Mouse (Mus musculus) ovary, postnatal 14 days (tissue): Measurements from ENCODE around the gene Med13l.

Experiments
- DNase-seq: peaks from one replicate; pipeline ENCODE4 v3.0.0; 2022; ENCODE audit warnings: low spot score

Med13l gene

GRCm38 (mm10) chr5:118594470-118595236 is 34.2 kb downstream of the Med13l start:
- peak; percentile 52 for DNase-seq

- no peak for DNase-seq
Observed at GRCm38 (mm10) chr5:118595901-118596300, 35.4 kb downstream of the Med13l start.

- no peak for DNase-seq
Observed at GRCm38 (mm10) chr5:118596452-118597092, 36.1 kb downstream of the Med13l start.

GRCm38 (mm10) chr5:118598601-118599000 is 38.1 kb downstream of the Med13l start:
- DNase-seq: no peak

GRCm38 (mm10) chr5:118601452-118601851 is 41.0 kb downstream of the Med13l start:
- no peak for DNase-seq

GRCm38 (mm10) chr5:118602706-118603105 is 42.2 kb downstream of the Med13l start:
- DNase-seq: no peak

GRCm38 (mm10) chr5:118605424-118606067 is 45.1 kb downstream of the Med13l start:
- no peak for DNase-seq

- no peak for DNase-seq
Observed at GRCm38 (mm10) chr5:118606636-118607035, 46.2 kb downstream of the Med13l start.

GRCm38 (mm10) chr5:118607900-118608299 is 47.4 kb downstream of the Med13l start:
- no peak for DNase-seq

- DNase-seq: no peak
Observed at GRCm38 (mm10) chr5:118610468-118610867, 50.0 kb downstream of the Med13l start.

- DNase-seq: no peak
Observed at GRCm38 (mm10) chr5:118612956-118613631, 52.6 kb downstream of the Med13l start.

GRCm38 (mm10) chr5:118613704-118614103 is 53.2 kb downstream of the Med13l start:
- no peak for DNase-seq

- no peak for DNase-seq
Observed at GRCm38 (mm10) chr5:118614116-118614515, 53.6 kb downstream of the Med13l start.

- DNase-seq: no peak
Observed at GRCm38 (mm10) chr5:118614571-118614981, 54.1 kb downstream of the Med13l start.

- DNase-seq: no peak
Observed at GRCm38 (mm10) chr5:118618963-118619610, 58.6 kb downstream of the Med13l start.

GRCm38 (mm10) chr5:118619801-118620200 is 59.3 kb downstream of the Med13l start:
- DNase-seq: no peak

- DNase-seq: no peak
Observed at GRCm38 (mm10) chr5:118620330-118620910, 59.9 kb downstream of the Med13l start.

- DNase-seq: no peak
Observed at GRCm38 (mm10) chr5:118621877-118622276, 61.4 kb downstream of the Med13l start.

- no peak for DNase-seq
Observed at GRCm38 (mm10) chr5:118622346-118622745, 61.9 kb downstream of the Med13l start.

- no peak for DNase-seq
Observed at GRCm38 (mm10) chr5:118623797-118624196, 63.3 kb downstream of the Med13l start.

- no peak for DNase-seq
Observed at GRCm38 (mm10) chr5:118627630-118628029, 67.2 kb downstream of the Med13l start.

GRCm38 (mm10) chr5:118628211-118628610 is 67.7 kb downstream of the Med13l start:
- no peak for DNase-seq
